ENCODE assay signal across 8 mouse cellular contexts in genomic region chr11:114071998-114072397, GRCm38 (mm10). TPM values are rescaled to one million over a fixed set of nuclear protein-coding genes. Genes with fewer than 3 reads are reported as not detected.
DNase-seq lines count a peak whose midpoint lies in the region; ATAC-seq lines count a peak whose summit lies in the region.

No protein-coding gene starts in this region.

- no peak overlapping the region for H3K27ac ChIP-seq in limb, embryonic 13.5 days
- no peak overlapping the region for H3K27ac ChIP-seq in forebrain, embryonic 11.5 days (ENCODE audit: low read depth, low read length)

- H3K9ac ChIP-seq in limb, embryonic 13.5 days, result no peak overlapping the region
- H3K9ac ChIP-seq in forebrain, embryonic 11.5 days (ENCODE audit: low read length), result no peak overlapping the region

- H3K9me3 ChIP-seq in limb, embryonic 13.5 days, result peaks cover 13% of the 10 kb centered on the region; the same call in 1 of the 2 replicates
- no peaks in the 10 kb centered on the region; the same call in 1 of the 2 replicates for H3K9me3 ChIP-seq in forebrain, embryonic 11.5 days (ENCODE audit: control insufficient read depth, low read length)

- H3K4me1 ChIP-seq in limb, embryonic 13.5 days, result peaks cover 27% of the 10 kb centered on the region
- H3K4me1 ChIP-seq in forebrain, embryonic 11.5 days (replicated peaks; ENCODE audit: control insufficient read depth, insufficient read depth, low read length), result peaks cover 8% of the 10 kb centered on the region; the same call in 1 of the 2 replicates

- peak overlapping the region; percentile 14; the same call in 1 of the 2 replicates for H3K4me2 ChIP-seq in limb, embryonic 13.5 days (replicated peaks)
- H3K4me2 ChIP-seq in forebrain, embryonic 11.5 days (ENCODE audit: low read depth, low read length, severe bottlenecking), result no peak overlapping the region

- no peak overlapping the region for H3K4me3 ChIP-seq in limb, embryonic 13.5 days
- no peak overlapping the region for H3K4me3 ChIP-seq in forebrain, embryonic 11.5 days (ENCODE audit: low read depth, low read length)

- ATAC-seq in common myeloid progenitor, adult 5-6 weeks (replicated peaks; ENCODE audit: low read depth, poor library complexity, severe bottlenecking), result 0 out of 2 replicates have a peak, but pooled peaks have one; percentile 42
- no peak for ATAC-seq in limb, embryonic 13.5 days (ENCODE audit: low FRiP score, low read depth)
- no peak for ATAC-seq in forebrain, embryonic 11.5 days (replicated peaks; ENCODE audit: low FRiP score)

- H3K36me3 ChIP-seq in limb, embryonic 13.5 days, result no peaks in the 10 kb centered on the region
- no peaks in the 10 kb centered on the region for H3K36me3 ChIP-seq in forebrain, embryonic 11.5 days (ENCODE audit: control insufficient read depth, insufficient read depth, low read length)

- WGBS in limb, embryonic 13.5 days, result 11% methylated on average over 8 of the region's 8 CpGs
- WGBS in forebrain, embryonic 11.5 days, result 32% methylated on average over 8 of the region's 8 CpGs

- peaks cover 31% of the 10 kb centered on the region for H3K27me3 ChIP-seq in limb, embryonic 13.5 days
- H3K27me3 ChIP-seq in forebrain, embryonic 11.5 days (ENCODE audit: control insufficient read depth, insufficient read depth, low read length), result peaks cover 2% of the 10 kb centered on the region

- DNase-seq in kidney, adult 9 months, result peak; percentile 3
- DNase-seq in kidney, adult 8-10 months, result no peak
- DNase-seq in NIH3T3 (ENCODE audit: low read depth), result peak; percentile 6
- DNase-seq in retina, embryonic 14.5 days (ENCODE audit: low spot score), result peak; percentile 75
- DNase-seq in cerebellum, postnatal 36 days, result no peak
- DNase-seq in forebrain, embryonic 11.5 days (ENCODE audit: low spot score), result no peak

RNA-seq across cellular contexts. Expression of gene Sdk2, which starts 5.2 kb away (rescaled TPM):
- 0.24 TPM in 1 of 2 replicates, not detected in the other for total RNA-seq in common myeloid progenitor, adult 5-6 weeks (2017)
- polyA plus RNA-seq in limb, embryonic 13.5 days (2015; fragmentation: Nextera tagmentation; extraction: Ambion mirVana), result 4.3 and 5.8 TPM in 2 replicates
- 1.5 and 1.7 TPM in 2 replicates for polyA plus RNA-seq in forebrain, embryonic 11.5 days (2014; fragmentation: Nextera tagmentation; extraction: Ambion mirVana)

Comparison
In these comparisons a context has a peak if more than half of its experiments do, and no peak if none do; other contexts are left out.
1. DNase-seq: peak in kidney, adult 9 months (single experiment), NIH3T3 (single experiment) and retina, embryonic 14.5 days (single experiment); none in kidney, adult 8-10 months (0 of 2), cerebellum, postnatal 36 days (0 of 2) and forebrain, embryonic 11.5 days (single experiment).